Mouse (Mus musculus): ENCODE measurements around the gene March9.

DNA sequence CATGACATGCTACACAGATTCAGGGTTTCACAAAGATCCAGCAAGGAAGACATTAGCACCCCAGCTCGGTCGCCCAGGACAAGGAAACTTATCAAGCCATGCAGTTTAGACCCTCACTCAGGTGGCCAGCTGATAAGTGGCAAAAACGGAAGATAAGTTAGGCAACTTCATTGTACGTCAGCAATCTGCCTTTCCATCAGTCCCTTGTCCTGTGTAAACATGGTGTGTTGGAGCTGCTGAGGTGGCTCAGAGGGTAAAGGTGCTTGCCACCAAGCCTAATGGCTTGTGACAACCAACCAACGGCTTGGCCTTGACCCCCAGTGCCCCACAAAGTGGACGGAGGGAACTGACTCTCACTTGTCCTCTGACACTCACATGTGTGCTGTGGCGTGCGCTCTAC, 40.4 kb upstream of the March9 start:
- no peak for TF ChIP-seq CTCF (IDR thresholded peaks at IDR 0.05; ENCODE audit: extremely low read depth, insufficient read length, insufficient replicate concordance, low read depth, low read length)
- TF ChIP-seq POLR2A (IDR thresholded peaks at IDR 0.05; ENCODE audit: low read depth, low read length): no peak
